Mouse (Mus musculus) layer of hippocampus, adult 2 months (tissue): ENCODE measurements around the gene Sgsm2. TPM values are rescaled to one million over a fixed set of nuclear protein-coding genes. Genes with fewer than 3 reads are reported as not detected.
A peak's percentile ranks its signal among the peaks of the same experiment; 100 is the strongest.

Experiments
- DNase-seq, 2 experiments: peaks; one replicate each; pipeline ENCODE4 v3.0.0; 2022; ENCODE audit warnings: low spot score in 2 of 2
- H3K27ac ChIP-seq: fragments of 200-600 bp; 2 replicates; pipeline ENCODE4 v1.8.1; 2022
- H3K4me3 ChIP-seq: fragments of 200-600 bp; 2 replicates; pipeline ENCODE4 v1.8.1; 2022; ENCODE audit warnings: mild to moderate bottlenecking
- CTCF ChIP-seq: fragments of 200-600 bp; conservative IDR thresholded peaks from 2 replicates; pipeline ENCODE4 v1.8.1; 2022; ENCODE audit warnings: antibody characterized with exemption, mild to moderate bottlenecking, moderate library complexity
- total RNA-seq, 2 experiments: library from RNA; stranded (reverse); gene quantifications; 2 replicates each; pipeline ENCODE4 v1.2.3; 2021

Gene Sgsm2
- total RNA-seq, 2 experiments from 2014 or later: 91.7 to 99.3 TPM

DNA sequence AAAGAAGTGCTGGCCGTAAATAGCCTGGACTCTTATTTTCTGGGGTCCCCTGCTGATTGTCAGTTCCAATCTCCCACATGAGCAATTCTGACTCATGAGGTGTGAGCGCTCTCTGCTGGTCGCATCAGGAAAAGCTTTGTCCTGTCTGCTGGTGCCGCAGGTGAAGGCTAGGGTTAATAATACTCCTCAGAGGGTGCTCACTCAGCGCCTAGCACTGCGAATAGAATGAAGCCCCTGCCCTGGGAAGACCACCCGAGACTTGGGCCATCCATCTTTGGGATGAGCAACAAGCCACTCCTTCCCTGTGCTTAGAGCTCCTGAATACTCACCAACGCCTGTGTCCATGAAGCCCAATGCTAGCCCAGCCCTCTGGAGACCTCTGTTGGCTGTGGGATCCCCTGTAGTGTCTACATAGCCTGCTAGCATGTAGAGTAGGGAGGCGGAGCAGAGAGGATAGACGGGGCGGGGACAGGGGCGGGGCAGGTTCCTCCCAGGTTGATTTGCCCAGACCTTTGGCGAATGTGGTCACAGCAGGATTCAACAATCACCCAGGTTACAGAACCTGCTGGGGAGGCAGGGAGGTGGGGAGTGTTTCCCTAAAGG, 48.8 kb downstream of the Sgsm2 start:
- peak; percentile 88 for TF ChIP-seq CTCF
- Histone ChIP-seq H3K4me3 (no peak overlapping the region), H3K27ac (no peak overlapping the region; the same call in 1 of the 2 replicates)
- peak; percentile 67 to 78 for DNase-seq

DNA sequence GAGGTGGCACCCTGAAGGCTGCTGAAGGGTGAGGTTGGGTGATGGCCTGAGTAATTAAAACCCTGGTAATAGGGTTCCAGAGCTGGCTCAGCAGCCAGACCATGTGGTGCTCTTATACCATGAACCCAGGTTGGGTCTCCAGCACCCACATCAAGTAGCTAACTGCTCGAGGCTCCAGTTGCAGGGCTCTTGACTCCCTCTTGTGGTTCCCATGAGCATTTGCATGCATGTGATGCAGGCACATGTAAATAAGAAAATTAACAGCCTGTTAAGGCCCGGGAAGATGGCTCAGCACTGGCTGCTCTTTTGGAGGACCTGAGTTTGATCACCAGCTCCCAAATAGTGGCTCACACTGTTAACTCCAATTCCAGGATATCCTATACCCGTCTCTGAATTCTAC, 51.1 kb downstream of the Sgsm2 start:
- H3K27ac ChIP-seq: no peak overlapping the region
- H3K4me3 ChIP-seq: no peak overlapping the region
- no peak for DNase-seq
- peak; percentile 72 for TF ChIP-seq CTCF

DNA sequence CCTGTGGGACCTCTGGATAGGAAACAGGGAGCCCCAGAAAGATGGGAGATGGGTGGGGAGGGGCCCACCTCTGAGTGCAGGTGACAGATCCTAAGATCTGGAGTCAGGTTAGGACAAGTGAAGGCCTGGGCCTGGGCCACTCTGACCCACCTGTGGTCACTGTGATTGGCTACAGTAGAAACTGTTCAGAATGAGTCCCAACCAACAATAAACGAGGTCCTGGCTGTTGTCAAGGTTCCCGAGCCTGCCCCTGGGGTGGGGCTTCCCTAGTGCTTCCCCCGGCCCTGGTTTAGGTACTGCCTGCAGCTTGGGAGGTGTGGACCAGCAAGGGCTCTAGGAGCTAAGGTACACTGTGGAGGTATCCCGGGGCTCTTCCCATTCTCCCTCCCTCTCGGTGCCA, 53.1 kb downstream of the Sgsm2 start:
- Histone ChIP-seq H3K27ac (peak overlapping the region; percentile 83; the same call in 1 of the 2 replicates), H3K4me3 (no peak overlapping the region)
- DNase-seq: no peak
- no peak for TF ChIP-seq CTCF

DNA sequence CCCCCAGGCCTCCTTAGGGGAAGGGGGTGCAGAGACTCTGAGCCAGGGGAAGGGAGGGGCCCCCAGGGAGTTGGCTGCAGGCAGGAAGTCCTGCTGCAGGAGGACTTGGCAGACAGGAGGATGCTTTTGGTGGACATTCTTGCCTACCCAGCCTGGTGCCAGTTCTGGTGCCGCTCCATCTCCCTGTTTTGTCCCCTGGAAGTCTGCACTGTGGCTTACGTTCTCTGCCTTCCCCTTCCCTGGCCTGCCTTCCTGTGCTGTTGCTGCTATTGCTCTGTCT, 53.5 kb downstream of the Sgsm2 start:
- no peak for DNase-seq
- H3K4me3 ChIP-seq: no peak overlapping the region
- TF ChIP-seq CTCF: no peak
- H3K27ac ChIP-seq: peak overlapping the region; percentile 83

DNA sequence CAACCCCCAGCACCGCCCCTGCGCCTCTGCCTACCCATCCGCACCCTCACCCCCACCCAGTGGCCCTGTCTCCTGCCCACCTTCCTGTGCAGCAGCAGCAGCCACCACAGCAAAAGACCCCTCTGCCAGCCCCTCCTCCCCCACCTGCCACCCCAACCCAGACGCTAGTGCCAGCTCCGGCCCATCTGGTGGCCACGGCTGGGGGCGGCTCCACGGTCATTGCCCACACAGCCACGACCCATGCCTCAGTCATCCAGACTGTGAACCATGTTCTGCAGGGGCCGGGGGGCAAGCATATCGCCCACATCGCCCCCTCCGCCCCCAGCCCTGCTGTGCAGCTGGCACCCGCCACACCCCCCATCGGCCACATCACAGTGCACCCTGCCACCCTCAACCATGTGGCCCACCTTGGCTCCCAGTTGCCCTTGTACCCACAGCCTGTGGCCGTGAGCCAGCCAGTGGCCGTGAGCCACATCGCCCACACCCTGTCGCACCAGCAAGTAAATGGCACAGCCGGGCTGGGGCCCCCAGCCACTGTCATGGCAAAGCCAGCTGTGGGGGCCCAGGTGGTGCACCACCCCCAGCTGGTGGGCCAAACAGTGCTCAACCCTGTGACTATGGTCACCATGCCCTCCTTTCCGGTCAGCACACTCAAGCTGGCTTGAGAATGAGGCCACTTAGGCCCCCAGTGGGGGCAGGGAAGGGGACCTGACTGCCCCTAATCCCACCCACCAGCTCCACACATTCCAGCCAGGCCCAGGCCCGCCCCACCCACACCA, 54.0 kb downstream of the Sgsm2 start:
- Histone ChIP-seq H3K27ac (peak overlapping the region; percentile 83), H3K4me3 (no peak overlapping the region)
- TF ChIP-seq CTCF: no peak
- no peak for DNase-seq

DNA sequence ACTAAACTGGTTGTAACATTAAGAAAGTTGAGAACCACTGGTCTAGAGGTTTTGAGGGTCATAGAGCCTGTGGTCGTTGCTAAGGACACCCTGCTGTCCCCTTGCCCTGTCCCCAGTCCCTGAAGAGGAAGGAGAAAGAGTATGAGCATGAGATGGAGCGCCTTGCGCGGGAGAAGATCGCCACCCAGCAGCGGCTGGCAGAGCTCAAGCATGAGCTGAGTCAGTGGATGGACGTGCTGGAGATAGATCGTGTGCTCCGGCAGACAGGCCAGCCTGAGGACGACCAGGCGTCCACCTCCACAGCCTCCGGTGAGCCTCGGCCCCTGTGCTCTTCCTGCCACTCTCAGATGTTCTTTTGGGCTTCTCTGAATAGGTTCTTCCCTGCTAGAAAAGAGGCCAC, 54.8 kb downstream of the Sgsm2 start:
- no peak overlapping the region for H3K4me3 ChIP-seq
- peak overlapping the region; percentile 83 for H3K27ac ChIP-seq
- no peak for DNase-seq
- no peak for TF ChIP-seq CTCF

DNA sequence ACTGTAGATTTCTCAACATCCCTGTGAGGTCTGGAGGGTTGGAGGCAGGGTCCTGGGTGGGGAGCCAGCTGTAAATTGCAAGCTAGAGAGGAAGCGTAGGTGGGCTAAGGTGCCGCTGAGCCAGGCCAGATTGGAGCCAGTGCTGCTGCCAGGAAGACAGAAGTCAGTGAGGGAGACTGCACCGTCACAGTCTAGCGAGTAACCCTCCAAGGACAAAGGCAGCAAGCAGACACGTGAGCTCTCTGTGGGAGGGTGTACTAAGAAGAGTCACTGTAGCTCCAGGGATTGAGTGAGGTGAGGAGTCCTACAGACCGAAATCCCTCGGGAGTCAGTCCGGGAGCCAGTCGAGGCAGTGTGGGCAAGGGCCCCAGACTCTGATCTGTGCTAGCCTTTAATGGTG, 55.5 kb downstream of the Sgsm2 start:
- Histone ChIP-seq H3K4me3 (no peak overlapping the region), H3K27ac (peak overlapping the region; percentile 83; the same call in 1 of the 2 replicates)
- DNase-seq: no peak
- TF ChIP-seq CTCF: no peak

DNA sequence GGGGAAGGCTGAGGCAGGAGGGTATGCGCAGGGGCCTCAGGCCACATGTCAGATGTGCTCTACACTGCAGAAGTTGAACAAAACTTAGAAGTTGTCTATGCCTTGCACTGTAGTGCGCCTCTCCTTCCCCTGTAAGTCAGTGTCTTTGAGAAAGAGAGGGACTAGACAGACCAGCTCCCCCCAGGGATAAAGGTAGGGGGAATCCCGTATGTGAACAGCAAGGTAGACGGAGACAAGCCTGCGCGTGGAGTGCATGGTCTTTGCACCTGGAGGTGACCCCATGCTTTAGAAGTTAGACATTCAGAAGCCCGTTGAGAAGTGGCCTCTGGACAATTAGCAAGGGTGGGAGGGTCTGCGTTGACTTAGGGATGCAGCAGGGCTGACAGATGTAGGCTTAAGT, 56.1 kb downstream of the Sgsm2 start:
- no peak for TF ChIP-seq CTCF
- H3K4me3 ChIP-seq: no peak overlapping the region
- no peak for DNase-seq
- peak overlapping the region; percentile 83; the same call in 1 of the 2 replicates for H3K27ac ChIP-seq

DNA sequence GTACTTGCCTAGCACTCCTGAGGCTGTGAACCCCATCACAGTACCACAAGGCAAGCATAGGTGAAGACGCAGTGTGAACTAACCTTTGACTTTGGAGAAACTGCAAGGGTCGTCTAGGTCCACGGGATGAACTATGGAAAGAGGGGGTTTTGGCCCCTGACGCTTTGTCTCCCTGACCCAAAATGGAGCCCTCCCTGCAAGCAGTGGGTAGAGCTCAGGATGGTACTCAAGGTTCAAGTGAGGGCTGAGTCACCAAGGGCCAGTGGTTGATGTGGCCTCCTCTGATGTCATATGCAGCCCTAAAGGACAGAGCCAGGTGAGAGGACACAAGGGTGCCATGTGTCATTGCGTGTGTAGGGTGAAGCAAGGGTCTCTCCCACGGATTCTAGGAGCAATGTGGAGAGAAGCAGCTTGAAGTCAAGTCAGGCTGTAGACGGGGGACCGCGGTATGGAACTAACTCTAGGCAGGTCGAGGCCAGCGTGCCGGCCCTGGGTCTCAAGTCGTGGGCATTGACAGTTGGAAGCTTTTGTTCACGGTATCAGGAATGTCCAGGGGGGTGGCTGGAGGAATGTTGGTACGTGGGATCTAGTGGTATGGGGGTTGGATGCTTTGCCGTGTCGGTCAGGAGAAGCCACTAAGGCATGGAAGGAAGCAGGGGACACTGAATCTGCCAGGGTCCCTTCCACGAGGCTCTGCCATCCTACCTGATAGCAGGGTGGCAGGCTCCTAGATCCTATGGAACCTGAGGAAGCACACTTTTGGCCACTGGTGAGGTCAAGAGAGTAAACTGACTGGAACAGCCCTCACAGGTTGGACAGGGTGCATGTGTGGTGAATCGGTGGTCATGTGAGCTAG, 56.8 kb downstream of the Sgsm2 start:
- no peak for DNase-seq
- Histone ChIP-seq H3K27ac (no peak overlapping the region), H3K4me3 (no peak overlapping the region)
- TF ChIP-seq CTCF: no peak

DNA sequence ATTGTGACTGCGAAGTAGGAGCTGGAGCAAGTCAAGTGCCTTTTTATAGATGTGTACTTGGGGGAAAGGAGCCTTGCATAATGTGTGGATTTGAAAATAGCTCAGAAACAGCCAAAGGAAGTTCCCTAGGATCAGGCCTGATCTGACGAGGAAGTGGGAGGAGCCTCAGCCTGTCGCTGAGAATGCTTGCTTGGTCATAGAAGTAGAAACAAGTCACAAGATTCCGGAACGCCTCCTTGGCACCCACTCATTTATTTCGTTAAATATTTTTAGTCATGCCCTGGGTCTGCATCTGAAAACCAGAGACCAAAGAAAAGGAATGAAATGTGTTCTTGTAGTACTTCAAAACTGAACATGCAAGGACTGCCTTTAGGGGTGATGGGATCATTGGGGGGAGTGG, 57.9 kb downstream of the Sgsm2 start:
- Histone ChIP-seq H3K4me3 (peak overlapping the region; percentile 77), H3K27ac (peak overlapping the region; percentile 91)
- DNase-seq: peak; percentile 42 to 54
- TF ChIP-seq CTCF: no peak

DNA sequence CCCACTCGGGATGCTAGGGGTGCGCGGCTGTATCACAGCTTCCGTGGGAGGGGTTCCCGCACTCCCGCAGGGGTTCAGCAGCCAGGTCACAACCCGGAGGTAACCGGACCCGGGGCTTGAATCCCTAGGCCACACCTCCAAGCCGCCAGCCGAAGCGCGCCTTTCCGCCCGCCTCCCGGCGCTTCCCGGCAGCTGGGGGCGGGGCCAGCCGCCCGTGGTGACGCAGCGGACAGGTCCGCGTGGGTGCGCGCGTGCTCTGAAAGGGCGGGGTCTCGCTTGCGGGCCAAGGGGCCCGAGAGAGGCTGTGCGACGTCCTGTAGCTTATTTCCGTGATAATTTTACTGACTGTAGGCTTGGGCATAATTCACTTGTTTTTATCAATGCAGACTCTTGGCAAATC, 58.4 kb downstream of the Sgsm2 start:
- Histone ChIP-seq H3K27ac (peak overlapping the region; percentile 91), H3K4me3 (peak overlapping the region; percentile 77)
- peak; percentile 86 to 88 for DNase-seq
- no peak for TF ChIP-seq CTCF

DNA sequence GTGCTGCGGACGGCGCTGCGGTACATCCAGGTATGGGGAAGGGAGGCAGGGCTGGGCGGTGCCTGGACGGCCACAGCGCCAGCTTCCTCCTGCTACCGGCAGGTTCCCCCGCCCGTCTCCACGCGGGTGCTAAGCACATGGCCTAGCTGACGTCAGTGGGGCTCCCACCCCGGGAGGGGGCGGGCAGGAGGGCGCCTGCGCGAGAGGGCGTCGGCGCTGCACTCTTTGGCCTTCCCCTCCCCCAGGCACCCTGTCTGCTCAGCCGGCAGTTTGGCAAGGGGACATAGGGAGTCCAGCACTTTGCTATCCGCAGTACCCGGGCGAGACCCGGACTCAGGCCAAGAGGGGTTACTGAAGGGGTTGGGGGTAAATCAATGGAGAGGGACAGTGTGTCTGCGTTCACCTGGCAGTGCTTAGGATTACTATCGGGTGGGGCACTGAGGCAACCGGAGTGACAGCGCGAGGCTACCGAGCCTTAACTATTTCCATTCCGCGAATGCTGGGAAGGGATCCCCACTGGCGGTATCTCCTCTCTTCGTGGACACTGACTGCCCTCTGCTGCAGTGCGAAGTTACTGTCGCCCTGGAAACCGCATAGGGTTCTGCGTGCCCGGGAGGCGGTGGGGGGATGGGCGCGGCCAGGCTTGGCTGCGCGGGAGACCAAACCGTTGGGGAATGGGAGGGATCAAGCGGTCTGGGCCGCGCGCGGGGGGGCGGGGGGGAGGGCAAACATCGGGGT, 59.0 kb downstream of the Sgsm2 start:
- DNase-seq: peak; percentile 94
- peak; percentile 15; the same call in 1 of the 2 replicates for TF ChIP-seq CTCF
- H3K27ac ChIP-seq: peak overlapping the region; percentile 91
- peak overlapping the region; percentile 77 for H3K4me3 ChIP-seq
